Mouse (Mus musculus) spleen, postnatal 14 days (tissue): Measurements from ENCODE around the gene Prr27.

Source experiments
- DNase-seq, 2 experiments: peaks; one replicate each; pipeline ENCODE4 v3.0.0; 2021 to 2022; ENCODE audit warnings: low spot score in 2 of 2

Gene Prr27

DNA sequence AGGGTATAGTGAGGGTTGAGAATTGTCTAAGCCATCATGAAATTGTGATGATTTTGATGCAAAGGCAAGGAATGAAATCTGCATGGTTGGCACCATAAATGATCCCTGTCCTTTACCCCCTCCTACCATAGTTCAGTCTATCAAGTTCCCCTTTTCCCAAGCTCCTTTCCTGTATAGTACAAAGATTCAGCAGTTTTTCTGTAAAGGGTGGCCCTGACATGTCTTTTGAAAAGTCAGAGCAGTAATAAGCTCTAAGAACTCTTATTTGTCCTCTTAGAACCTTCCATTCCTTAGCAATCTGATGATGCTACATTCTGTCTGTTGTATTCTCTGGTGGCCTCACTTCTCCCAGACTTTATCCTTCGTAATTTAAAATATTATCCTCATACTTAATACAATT, at the start of gene Prr27:
Gene Prr27 (plus strand): TSS at position 301 of the 400 bp plus-strand sequence.
- no peak for DNase-seq

- DNase-seq, result no peak
Measured at GRCm38 (mm10) chr5:87782731-87783130, 42.8 kb upstream of the Prr27 start.

DNA sequence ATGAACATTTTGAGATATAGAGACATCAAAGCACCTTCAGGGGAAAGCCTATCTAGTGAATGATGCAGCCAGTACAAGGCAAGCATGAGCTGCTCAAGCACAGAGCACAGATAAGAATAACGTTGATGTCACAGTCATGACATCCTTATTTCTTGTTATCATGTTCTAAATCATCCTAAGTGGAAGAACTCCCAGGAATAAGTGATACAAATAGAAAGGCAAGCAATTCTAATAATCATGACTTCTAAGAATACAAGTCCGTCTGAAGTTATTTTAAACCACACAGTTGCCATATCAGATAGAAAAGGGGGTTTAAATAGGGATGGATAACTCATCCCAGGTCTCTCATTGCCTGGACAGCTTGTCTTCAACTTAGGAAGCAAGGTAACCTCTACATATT, 17.7 kb upstream of the Prr27 start, which contains the start of gene Csn1s2b:
Gene Csn1s2b (plus strand): TSS at position 301 of the 400 bp plus-strand sequence.
- DNase-seq, result no peak

- DNase-seq, result no peak
Measured at GRCm38 (mm10) chr5:87809253-87809652, 16.2 kb upstream of the Prr27 start.

DNA sequence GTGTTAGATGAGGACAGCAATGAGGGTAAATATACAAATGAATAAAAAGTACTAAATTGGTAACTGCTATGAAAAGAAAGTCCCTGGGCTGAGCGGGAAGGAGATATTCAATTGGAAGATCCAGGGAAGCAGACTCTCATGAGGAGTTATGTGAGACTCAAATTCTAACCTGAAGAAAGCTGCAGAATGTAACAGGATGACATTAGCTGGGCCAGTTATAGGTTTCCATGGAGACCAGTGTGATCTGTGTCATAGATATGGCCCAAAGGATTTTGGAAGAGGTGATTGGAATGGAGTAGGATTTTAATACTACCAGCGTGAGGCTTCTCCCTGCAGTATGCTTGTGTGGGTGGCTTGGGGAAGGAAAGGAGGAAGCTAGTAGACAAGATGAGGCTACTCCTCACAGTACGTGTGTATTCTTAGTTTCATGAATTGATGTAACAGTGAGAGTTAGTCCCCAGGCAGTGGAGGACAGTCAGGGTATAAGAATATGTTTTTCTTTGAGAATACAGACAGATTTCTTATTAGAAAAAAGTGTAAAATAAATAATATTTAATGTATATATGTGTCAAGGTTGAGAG, 29.7 kb downstream of the Prr27 start:
- DNase-seq, result no peak

GRCm38 (mm10) chr5:87870084-87870483, 44.6 kb downstream of the Prr27 start:
- DNase-seq, result no peak

- DNase-seq, result no peak
Measured at GRCm38 (mm10) chr5:87871423-87871822, 45.9 kb downstream of the Prr27 start.

DNA sequence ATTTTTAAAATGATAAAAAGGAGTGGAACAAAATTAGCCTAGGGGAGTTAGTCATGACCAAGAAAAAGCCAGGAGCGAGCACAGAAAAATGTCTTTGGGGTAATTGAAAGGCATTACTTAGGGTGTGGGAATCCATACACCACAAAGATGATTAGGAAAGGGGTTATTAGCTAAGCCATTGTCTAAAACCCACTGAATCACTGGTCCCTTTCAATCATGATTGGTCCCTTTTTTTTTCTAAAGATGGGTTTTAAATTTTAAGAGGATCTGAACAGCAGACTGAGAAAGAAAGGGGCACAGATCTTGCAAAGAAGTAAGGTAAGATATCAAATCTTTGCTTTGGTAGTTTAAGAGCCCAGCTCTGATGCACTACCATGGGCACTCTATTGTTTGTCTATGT, 59.2 kb downstream of the Prr27 start, which contains the start of gene Odam:
Gene Odam (plus strand): TSS at position 301 of the 400 bp plus-strand sequence.
- no peak for DNase-seq
